Mouse (Mus musculus) liver, embryonic 14.5 days (tissue): ENCODE data around the gene Tifab. TPM values are rescaled to one million over a fixed set of nuclear protein-coding genes. Genes with fewer than 3 reads are reported as not detected.

Source experiments
- ATAC-seq: fragments of 200-750 bp; cut with Nextera tagmentation; 2 replicates; pipeline ENCODE4 v1.8.0; 2017; ENCODE audit warnings: moderate number of reproducible peaks, mild to moderate bottlenecking, moderate library complexity; ENCODE audit not compliant: insufficient read depth
- DNase-seq, 3 experiments: peaks; one replicate each; pipeline ENCODE4 v3.0.0-alpha.2; 2012 to 2013; ENCODE audit warnings: low read depth in 3 of 3, low spot score in 3 of 3
- H3K27ac ChIP-seq: fragments of 300-500 bp; sonication (generic); 2 replicates; pipeline ENCODE4 v1.5.1; 2014; ENCODE audit warnings: moderate library complexity, mild to moderate bottlenecking, control low read depth, inconsistent platforms
- H3K27me3 ChIP-seq: fragments of 300-500 bp; sonication (generic); 2 replicates; pipeline ENCODE4 v1.6.1; 2014; ENCODE audit warnings: mild to moderate bottlenecking, low read length, moderate library complexity; ENCODE audit not compliant: control insufficient read depth, insufficient read depth
- H3K36me3 ChIP-seq: fragments of 300-500 bp; sonication (generic); replicated peaks from 2 replicates; pipeline ENCODE4 v1.6.1; 2014; ENCODE audit warnings: low read depth; ENCODE audit not compliant: control insufficient read depth, insufficient read depth
- H3K4me1 ChIP-seq, 2 experiments: fragments of 200-500 bp in 1 of 2; fragments of 300-500 bp in 1 of 2; sonication (generic) in 1 of 2; replicated peaks; 2 replicates each; pipeline ENCODE4 v1.6.1; 2012 to 2014; ENCODE audit warnings: antibody characterized with exemption in 1 of 2, inconsistent platforms in 1 of 2, low read length in 1 of 2; ENCODE audit not compliant: control insufficient read depth in 2 of 2, insufficient read depth in 2 of 2
- H3K4me2 ChIP-seq: fragments of 300-500 bp; sonication (generic); 2 replicates; pipeline ENCODE4 v1.6.1; 2014; ENCODE audit warnings: low read depth, mild to moderate bottlenecking, control low read depth, moderate library complexity
- H3K4me3 ChIP-seq, 2 experiments: fragments of 200-500 bp in 1 of 2; fragments of 300-500 bp in 1 of 2; sonication (generic) in 1 of 2; 2 replicates each; pipeline ENCODE4 v1.5.1; 2012 to 2014; ENCODE audit warnings: low read depth in 2 of 2, low read length in 2 of 2, mild to moderate bottlenecking in 2 of 2, control low read depth in 1 of 2, inconsistent platforms in 1 of 2, moderate library complexity in 1 of 2; ENCODE audit not compliant: insufficient read depth in 1 of 2
- H3K9ac ChIP-seq: fragments of 300-500 bp; sonication (generic); replicated peaks from 2 replicates; pipeline ENCODE4 v1.6.1; 2014; ENCODE audit warnings: mild to moderate bottlenecking, control low read depth, moderate library complexity
- H3K9me3 ChIP-seq: fragments of 300-500 bp; sonication (generic); 2 replicates; pipeline ENCODE4 v1.6.1; 2016; ENCODE audit warnings: low read length, mixed read lengths; ENCODE audit not compliant: control insufficient read depth
- CTCF ChIP-seq: IDR thresholded peaks from 2 replicates; pipeline ENCODE4 v1.5.1; 2016; ENCODE audit warnings: antibody characterized with exemption, low read depth, control low read depth
- EP300 ChIP-seq: IDR thresholded peaks from 2 replicates; pipeline ENCODE4 v1.6.1; 2016; ENCODE audit warnings: antibody characterized with exemption, low read depth
- WGBS: fragments of 180-500 bp; shearing (Covaris S2); extraction: QIAGEN DNeasy Blood & Tissue Kit; methylation state at CpG from one replicate; pipeline ENCODE4 v1.1.7; 2014; ENCODE audit not compliant: insufficient replicate concordance; 5-methylcytosine and 5-hydroxymethylcytosine counted together
- polyA plus RNA-seq, 2 experiments: library from polyadenylated mRNA; depleted of rRNA in 1 of 2; stranded (reverse) in 1 of 2; unstranded in 1 of 2; fragments of >200 nt; fragmentation: Nextera tagmentation in 1 of 2; extraction: Ambion mirVana in 1 of 2; gene quantifications; 2 replicates each; pipeline versions ENCODE4 v1.2.1 to v1.2.3; 2012 to 2014

Gene Tifab
- polyA plus RNA-seq, 2 experiments: 3.0 to 3.9 TPM

- Histone ChIP-seq H3K9me3 (no peaks in the 10 kb centered on the region), H3K9ac (no peak overlapping the region), H3K4me3 (no peak overlapping the region), H3K4me1 (peaks cover 0 to 14% of the 10 kb centered on the region in 2 experiments), H3K27ac (no peak overlapping the region), H3K36me3 (peaks cover 4% of the 10 kb centered on the region), H3K27me3 (no peaks in the 10 kb centered on the region), H3K4me2 (peak overlapping the region; percentile 90; the same call in 1 of the 2 replicates)
- TF ChIP-seq EP300: no peak
- TF ChIP-seq CTCF: no peak
- WGBS: 32% methylated on average over 11 of the region's 11 CpGs
- ATAC-seq (no peak), DNase-seq (no peak)
Observed at GRCm38 (mm10) chr13:56132326-56132936, 46.3 kb downstream of the Tifab start.

- Histone ChIP-seq H3K27ac (no peak overlapping the region), H3K4me2 (no peak overlapping the region), H3K27me3 (no peaks in the 10 kb centered on the region), H3K4me1 (peaks cover 0 to 8% of the 10 kb centered on the region in 2 experiments; a peak in 3 of 4 replicates), H3K36me3 (peaks cover 12% of the 10 kb centered on the region), H3K4me3 (no peak overlapping the region), H3K9me3 (no peaks in the 10 kb centered on the region), H3K9ac (no peak overlapping the region)
- WGBS: 67% methylated on average over 8 of the region's 8 CpGs
- no peak for TF ChIP-seq EP300
- no peak for TF ChIP-seq CTCF
- DNase-seq (no peak), ATAC-seq (no peak)
Observed at GRCm38 (mm10) chr13:56130544-56130943, 48.1 kb downstream of the Tifab start.

GRCm38 (mm10) chr13:56129578-56129977 is 49.1 kb downstream of the Tifab start:
- peaks cover 0 to 8% of the 10 kb centered on the region in 2 experiments; a peak in 3 of 4 replicates for H3K4me1 ChIP-seq
- no peaks in the 10 kb centered on the region for H3K27me3 ChIP-seq
- H3K36me3 ChIP-seq: peaks cover 12% of the 10 kb centered on the region
- H3K9ac ChIP-seq: no peak overlapping the region
- no peak for TF ChIP-seq EP300
- TF ChIP-seq CTCF: no peak
- H3K27ac ChIP-seq: no peak overlapping the region
- WGBS: 90% methylated on average over 3 of the region's 3 CpGs
- no peak for DNase-seq
- no peaks in the 10 kb centered on the region for H3K9me3 ChIP-seq
- H3K4me2 ChIP-seq: no peak overlapping the region
- no peak for ATAC-seq
- no peak overlapping the region for H3K4me3 ChIP-seq

GRCm38 (mm10) chr13:56129014-56129413 is 49.7 kb downstream of the Tifab start:
- peaks cover 0 to 7% of the 10 kb centered on the region in 2 experiments; a peak in 3 of 4 replicates for H3K4me1 ChIP-seq
- no peaks in the 10 kb centered on the region for H3K27me3 ChIP-seq
- no peak overlapping the region for H3K4me3 ChIP-seq
- no peak for ATAC-seq
- TF ChIP-seq EP300: no peak
- TF ChIP-seq CTCF: no peak
- WGBS: 72% methylated on average over 4 of the region's 4 CpGs
- H3K4me2 ChIP-seq: no peak overlapping the region
- H3K9me3 ChIP-seq: no peaks in the 10 kb centered on the region
- no peak overlapping the region for H3K9ac ChIP-seq
- DNase-seq: no peak
- H3K36me3 ChIP-seq: peaks cover 16% of the 10 kb centered on the region
- no peak overlapping the region for H3K27ac ChIP-seq

GRCm38 (mm10) chr13:56125632-56126031 is 53.1 kb downstream of the Tifab start:
- H3K27ac ChIP-seq: no peak overlapping the region
- H3K36me3 ChIP-seq: peaks cover 23% of the 10 kb centered on the region
- H3K27me3 ChIP-seq: no peaks in the 10 kb centered on the region
- no peak for DNase-seq
- H3K4me3 ChIP-seq: no peak overlapping the region
- ATAC-seq: no peak
- no peak overlapping the region for H3K9ac ChIP-seq
- H3K4me1 ChIP-seq: no peaks in the 10 kb centered on the region
- no peaks in the 10 kb centered on the region for H3K9me3 ChIP-seq
- TF ChIP-seq CTCF (no peak), EP300 (no peak)
- H3K4me2 ChIP-seq: no peak overlapping the region
- 77% methylated on average over 10 of the region's 10 CpGs for WGBS

Other genes starting within 250 kb of the Tifab start
- gene H2afy, start 42.5 kb downstream of the Tifab start, polyA plus RNA-seq (2012; rRNA removed): 45.0 and 68.7 TPM in 2 replicates
- 78.8 and 79.0 TPM in 2 replicates for gene H2afy, start 42.5 kb downstream of the Tifab start, polyA plus RNA-seq (2014; fragmentation: Nextera tagmentation; extraction: Ambion mirVana)
- not detected in 2 replicates for gene Neurog1, start 73.3 kb upstream of the Tifab start, polyA plus RNA-seq (2012; rRNA removed)
- not detected in 2 replicates for gene Neurog1, start 73.3 kb upstream of the Tifab start, polyA plus RNA-seq (2014; fragmentation: Nextera tagmentation; extraction: Ambion mirVana)
- gene Cxcl14, start 117.7 kb upstream of the Tifab start, polyA plus RNA-seq (2012; rRNA removed): 0.10 and 0.20 TPM in 2 replicates
- gene Cxcl14, start 117.7 kb upstream of the Tifab start, polyA plus RNA-seq (2014; fragmentation: Nextera tagmentation; extraction: Ambion mirVana): not detected in 2 replicates
- gene Gm3045, start 247.7 kb upstream of the Tifab start, polyA plus RNA-seq (2012; rRNA removed): not detected in 2 replicates
- gene Gm3045, start 247.7 kb upstream of the Tifab start, polyA plus RNA-seq (2014; fragmentation: Nextera tagmentation; extraction: Ambion mirVana): not detected in 2 replicates